Mouse (Mus musculus): ENCODE measurements around the gene Map2k2. TPM values are rescaled to one million over a fixed set of nuclear protein-coding genes. Genes with fewer than 3 reads are reported as not detected.

Map2k2 gene
- total and polyA plus RNA-seq, 3 experiments, result 147 to 212 TPM; not detected in 1

GRCm38 (mm10) chr10:81075734-81076133 is 30.0 kb upstream of the Map2k2 start:
- Histone ChIP-seq H3K4me3 (ENCODE audit: control insufficient read depth in 1 of 2, insufficient read depth in 1 of 2, low read depth in 2 of 2, low read length in 2 of 2) (no peak overlapping the region), H3K79me2 (ENCODE audit: control insufficient read depth, insufficient read depth, low read length, poor library complexity) (peaks cover 23% of the 10 kb centered on the region), H3K27me3 (ENCODE audit: control insufficient read depth in 1 of 2, insufficient read depth in 2 of 2, low read length in 2 of 2) (no peaks in the 10 kb centered on the region), H3K9ac (ENCODE audit: control insufficient read depth, low read depth, low read length, poor library complexity, severe bottlenecking) (no peak overlapping the region), H3K4me1 (ENCODE audit: control insufficient read depth in 1 of 2, insufficient read depth in 2 of 2, low read length in 2 of 2) (peaks cover 0 to 7% of the 10 kb centered on the region in 2 experiments; a peak in 3 of 4 replicates), H3K9me3 (replicated peaks; ENCODE audit: insufficient read depth, low read length) (no peaks in the 10 kb centered on the region), H3K27ac (ENCODE audit: control insufficient read depth, low read depth, low read length) (no peak overlapping the region), H3K36me3 (ENCODE audit: control insufficient read depth in 1 of 2, insufficient read depth in 2 of 2, low read length in 2 of 2) (peaks cover 0 to 4% of the 10 kb centered on the region in 2 experiments; a peak in 1 of 4 replicates)
- TF ChIP-seq MEF2A (IDR thresholded peaks at IDR 0.05; ENCODE audit: extremely low read depth, insufficient replicate concordance, low read depth, low read length, poor library complexity, severe bottlenecking), result no peak
- TF ChIP-seq GABPA (IDR thresholded peaks at IDR 0.05; ENCODE audit: low read depth, low read length), result no peak
- no peak for TF ChIP-seq NRF1 (IDR thresholded peaks at IDR 0.05; ENCODE audit: insufficient read depth, low read depth, low read length, poor library complexity, severe bottlenecking)
- no peak for TF ChIP-seq GATA1 (IDR thresholded peaks at IDR 0.05; ENCODE audit: low read depth, low read length)
- no peak for TF ChIP-seq KAT2A (conservative IDR thresholded peaks at IDR 0.05; ENCODE audit: low read depth, low read length)
- TF ChIP-seq CHD1 (IDR thresholded peaks at IDR 0.05; ENCODE audit: low read depth, low read length), result no peak
- TF ChIP-seq MYC (IDR thresholded peaks at IDR 0.05; ENCODE audit: low read depth, low read length), result no peak
- TF ChIP-seq EP300 (IDR thresholded peaks at IDR 0.05; ENCODE audit: low read depth in 1 of 2, low read length in 2 of 2), result no peak
- TF ChIP-seq MAX (IDR thresholded peaks at IDR 0.05; ENCODE audit: low read length), result no peak
- TF ChIP-seq NELFE (IDR thresholded peaks at IDR 0.05; ENCODE audit: low read depth, low read length), result no peak
- TF ChIP-seq HCFC1 (IDR thresholded peaks at IDR 0.05; ENCODE audit: low read depth, low read length), result no peak
- TF ChIP-seq CTCF (IDR thresholded peaks at IDR 0.05 in 2 of 3, conservative IDR thresholded peaks at IDR 0.05 in 1 of 3; ENCODE audit: control insufficient read depth in 1 of 3, insufficient read depth in 1 of 3, low read depth in 2 of 3, low read length in 3 of 3, poor library complexity in 1 of 3, severe bottlenecking in 1 of 3), result no peak
- no peak for TF ChIP-seq RAD21 (IDR thresholded peaks at IDR 0.05; ENCODE audit: low read depth, low read length)
- no peak for TF ChIP-seq POLR2AphosphoS5 (IDR thresholded peaks at IDR 0.05; ENCODE audit: borderline replicate concordance, low read depth, low read length)
- no peak for TF ChIP-seq USF2 (IDR thresholded peaks at IDR 0.05; ENCODE audit: borderline replicate concordance in 1 of 2, insufficient read depth in 1 of 2, low read depth in 1 of 2, low read length in 2 of 2)
- no peak for TF ChIP-seq MAZ (IDR thresholded peaks at IDR 0.05; ENCODE audit: low read depth, low read length)
- DNase-seq (ENCODE audit: low read depth, low spot score), result no peak

- H3K27me3 ChIP-seq (ENCODE audit: control insufficient read depth in 1 of 2, insufficient read depth in 2 of 2, low read length in 2 of 2), result no peaks in the 10 kb centered on the region
- no peak overlapping the region for H3K27ac ChIP-seq (ENCODE audit: control insufficient read depth, low read depth, low read length)
- no peak overlapping the region for H3K9ac ChIP-seq (ENCODE audit: control insufficient read depth, low read depth, low read length, poor library complexity, severe bottlenecking)
- no peak overlapping the region for H3K4me3 ChIP-seq (ENCODE audit: control insufficient read depth in 1 of 2, insufficient read depth in 1 of 2, low read depth in 2 of 2, low read length in 2 of 2)
- peaks cover 0 to 1% of the 10 kb centered on the region in 2 experiments; a peak in 1 of 4 replicates for H3K4me1 ChIP-seq (ENCODE audit: control insufficient read depth in 1 of 2, insufficient read depth in 2 of 2, low read length in 2 of 2)
- peaks cover 0 to under 1% of the 10 kb centered on the region in 2 experiments; a peak in 1 of 4 replicates for H3K36me3 ChIP-seq (ENCODE audit: control insufficient read depth in 1 of 2, insufficient read depth in 2 of 2, low read length in 2 of 2)
- TF ChIP-seq TBP (IDR thresholded peaks at IDR 0.05; ENCODE audit: low read depth, low read length), result no peak
- peaks cover 17% of the 10 kb centered on the region for H3K79me2 ChIP-seq (ENCODE audit: control insufficient read depth, insufficient read depth, low read length, poor library complexity)
- no peaks in the 10 kb centered on the region for H3K9me3 ChIP-seq (replicated peaks; ENCODE audit: insufficient read depth, low read length)
- DNase-seq (ENCODE audit: low read depth, low spot score), result no peak
Observed at GRCm38 (mm10) chr10:81076356-81076755, 29.4 kb upstream of the Map2k2 start.

All from MEL (cell line).